Mouse (Mus musculus): Measurements from ENCODE around the gene March9.

DNA sequence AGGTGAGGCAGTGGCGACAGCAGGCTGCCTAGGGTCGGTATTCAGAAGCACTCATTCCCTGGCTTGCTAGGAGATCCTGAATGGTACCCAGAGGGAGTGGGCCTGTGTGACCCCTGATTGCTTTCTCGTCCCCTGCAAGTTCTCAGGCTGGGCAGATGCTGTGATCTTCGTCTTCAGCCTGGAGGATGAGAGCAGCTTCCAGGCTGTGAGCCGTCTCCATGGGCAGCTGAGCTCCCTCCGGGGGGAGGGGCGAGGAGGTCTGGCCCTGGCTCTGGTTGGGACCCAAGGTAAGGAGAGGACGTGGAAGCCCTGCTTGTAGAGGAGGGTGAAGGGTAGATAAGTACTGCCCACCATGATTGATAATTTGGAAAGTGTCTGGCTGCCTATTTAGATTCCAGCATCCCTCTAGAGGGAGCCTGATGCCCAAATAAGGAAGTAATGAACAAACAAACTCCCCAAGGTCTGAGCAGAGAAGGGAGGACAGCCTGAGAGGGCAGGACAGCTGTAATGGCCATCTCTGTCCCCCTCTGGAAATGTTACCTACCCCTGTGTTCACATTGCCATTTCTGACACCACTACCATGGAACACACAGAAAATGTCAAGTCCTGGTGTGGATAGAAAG, 23.4 kb upstream of the March9 start:
- TF ChIP-seq ZC3H11A (IDR thresholded peaks at IDR 0.05; ENCODE audit: borderline replicate concordance, low read depth, low read length) = no peak
- no peak for TF ChIP-seq ZNF384 (IDR thresholded peaks at IDR 0.05; ENCODE audit: low read depth, low read length)
- no peak for TF ChIP-seq MAFK (IDR thresholded peaks at IDR 0.05; ENCODE audit: insufficient read depth, low read depth, low read length)
- TF ChIP-seq HCFC1 (IDR thresholded peaks at IDR 0.05; ENCODE audit: borderline replicate concordance, insufficient read depth, low read length) = no peak

Data from ES-E14 (cell line).